Mouse (Mus musculus): Measurements from ENCODE around the gene Dnajc5g. TPM values are rescaled to one million over a fixed set of nuclear protein-coding genes. Genes with fewer than 3 reads are reported as not detected.

The Dnajc5g gene
- total RNA-seq, 2 experiments from 2014 or later = not detected

- Histone ChIP-seq H3K4me3 (no peak overlapping the region), H3K27ac (no peak overlapping the region)
- TF ChIP-seq CTCF (conservative IDR thresholded peaks at IDR 0.05) = no peak
- no peak for DNase-seq (ENCODE audit: low spot score in 2 of 2)
Observed at GRCm38 (mm10) chr5:31123481-31123880, 17.4 kb downstream of the Dnajc5g start.

- peak; percentile 62 for TF ChIP-seq CTCF (conservative IDR thresholded peaks at IDR 0.05)
- DNase-seq (ENCODE audit: low spot score in 2 of 2) = peak in 1 of 2 experiments; percentile 29
- no peak overlapping the region for H3K27ac ChIP-seq
- H3K4me3 ChIP-seq = no peak overlapping the region
Observed at GRCm38 (mm10) chr5:31126050-31126449, 20.0 kb downstream of the Dnajc5g start.

DNA sequence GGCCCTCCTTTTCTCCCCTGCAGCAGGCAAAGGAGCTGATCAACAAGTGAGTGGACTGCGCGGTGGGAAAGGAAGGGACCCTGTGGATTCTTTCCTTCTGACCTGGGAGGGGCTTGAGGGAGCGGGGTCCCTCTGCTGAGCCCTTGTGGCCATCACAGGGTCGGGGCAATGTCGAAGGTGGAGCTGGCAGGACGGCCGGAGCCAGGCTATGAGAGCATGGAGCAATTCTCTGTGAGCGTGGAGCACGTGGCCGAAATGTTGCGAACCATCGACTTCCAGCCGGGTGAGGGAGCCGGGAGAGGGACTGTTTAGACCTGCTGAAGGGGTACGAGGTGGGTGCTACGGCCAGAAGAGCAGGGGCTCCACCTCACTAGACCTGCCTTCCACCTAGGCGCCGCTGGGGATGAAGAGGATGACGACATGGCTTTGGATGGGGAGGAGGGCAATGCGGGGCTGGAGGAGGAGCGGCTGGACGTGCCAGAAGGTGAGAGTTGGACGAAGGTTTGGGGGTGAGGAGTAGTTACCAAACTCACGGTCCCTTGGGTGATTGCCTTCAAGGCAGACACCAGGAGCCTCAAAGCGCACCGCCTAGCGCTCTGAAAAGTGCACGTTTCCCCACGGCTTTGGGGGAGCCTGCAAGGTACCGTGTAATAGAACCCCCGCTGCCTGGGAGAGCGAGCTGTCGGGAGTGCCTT is 30.8 kb downstream of the Dnajc5g start:
- H3K27ac ChIP-seq = no peak overlapping the region
- peak; percentile 42 for TF ChIP-seq CTCF (conservative IDR thresholded peaks at IDR 0.05)
- peak overlapping the region; percentile 46 for H3K4me3 ChIP-seq
- no peak for DNase-seq (ENCODE audit: low spot score in 2 of 2)

GRCm38 (mm10) chr5:31137658-31138057 is 31.6 kb downstream of the Dnajc5g start:
- Histone ChIP-seq H3K4me3 (peak overlapping the region; percentile 46), H3K27ac (no peak overlapping the region)
- TF ChIP-seq CTCF (conservative IDR thresholded peaks at IDR 0.05) = no peak
- no peak for DNase-seq (ENCODE audit: low spot score in 2 of 2)

DNA sequence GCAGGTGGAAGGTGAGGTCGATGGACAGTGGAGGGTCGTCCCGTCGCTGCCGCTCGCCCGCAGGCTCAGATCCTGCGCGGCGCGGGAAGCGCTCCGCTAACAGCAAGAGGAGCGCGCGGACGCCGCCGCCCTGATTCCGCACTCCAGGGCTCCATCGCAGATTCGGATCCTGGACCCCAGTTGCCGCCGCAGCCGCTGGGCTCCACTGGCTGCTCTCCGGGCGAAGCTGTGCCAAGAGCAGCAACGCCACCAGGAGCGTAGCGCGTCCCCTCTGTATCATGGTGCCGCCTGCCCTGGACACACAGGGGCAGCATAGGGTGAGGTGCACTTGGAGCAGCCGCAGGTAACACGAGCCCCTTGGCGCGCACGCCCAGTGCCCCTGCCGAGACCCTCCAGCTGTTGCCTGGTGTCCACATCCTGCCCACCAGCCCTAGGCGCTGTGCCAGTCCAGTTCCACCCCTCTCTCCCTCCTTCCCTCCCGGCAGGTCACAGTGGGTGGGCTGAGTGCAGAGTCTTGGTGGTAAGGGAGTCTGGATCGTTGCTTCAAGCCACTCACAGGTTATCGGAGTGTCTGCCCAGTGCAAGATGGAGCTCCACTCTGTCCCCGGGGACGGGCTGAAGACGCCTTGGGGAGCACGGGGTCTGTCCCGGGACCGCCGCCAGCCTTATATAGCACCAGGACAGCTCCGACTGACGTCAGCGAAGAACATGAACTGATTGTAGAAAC is 32.3 kb downstream of the Dnajc5g start, which contains the start of gene Ucn:
Gene Ucn, minus strand, starts transcription at position 589 of the 727 bp plus-strand sequence.
- no peak for DNase-seq (ENCODE audit: low spot score in 2 of 2)
- H3K4me3 ChIP-seq = peak within 1 kb of the TSS; percentile 46
- TF ChIP-seq CTCF (conservative IDR thresholded peaks at IDR 0.05) = no peak
- no peak within 1 kb of the TSS for H3K27ac ChIP-seq

- no peak overlapping the region for H3K27ac ChIP-seq
- H3K4me3 ChIP-seq = no peak overlapping the region
- no peak for TF ChIP-seq CTCF (conservative IDR thresholded peaks at IDR 0.05)
- no peak for DNase-seq (ENCODE audit: low spot score in 2 of 2)
Observed at GRCm38 (mm10) chr5:31138968-31139425, 32.9 kb downstream of the Dnajc5g start.

- DNase-seq (ENCODE audit: low spot score in 2 of 2) = no peak
- TF ChIP-seq CTCF (conservative IDR thresholded peaks at IDR 0.05) = no peak
- H3K27ac ChIP-seq = no peak overlapping the region
- H3K4me3 ChIP-seq = no peak overlapping the region
Observed at GRCm38 (mm10) chr5:31149781-31150180, 43.7 kb downstream of the Dnajc5g start.

GRCm38 (mm10) chr5:31151746-31152145 is 45.7 kb downstream of the Dnajc5g start:
- DNase-seq (ENCODE audit: low spot score in 2 of 2) = no peak
- H3K27ac ChIP-seq = no peak overlapping the region
- peak; percentile 27 for TF ChIP-seq CTCF (conservative IDR thresholded peaks at IDR 0.05)
- no peak overlapping the region for H3K4me3 ChIP-seq

DNA sequence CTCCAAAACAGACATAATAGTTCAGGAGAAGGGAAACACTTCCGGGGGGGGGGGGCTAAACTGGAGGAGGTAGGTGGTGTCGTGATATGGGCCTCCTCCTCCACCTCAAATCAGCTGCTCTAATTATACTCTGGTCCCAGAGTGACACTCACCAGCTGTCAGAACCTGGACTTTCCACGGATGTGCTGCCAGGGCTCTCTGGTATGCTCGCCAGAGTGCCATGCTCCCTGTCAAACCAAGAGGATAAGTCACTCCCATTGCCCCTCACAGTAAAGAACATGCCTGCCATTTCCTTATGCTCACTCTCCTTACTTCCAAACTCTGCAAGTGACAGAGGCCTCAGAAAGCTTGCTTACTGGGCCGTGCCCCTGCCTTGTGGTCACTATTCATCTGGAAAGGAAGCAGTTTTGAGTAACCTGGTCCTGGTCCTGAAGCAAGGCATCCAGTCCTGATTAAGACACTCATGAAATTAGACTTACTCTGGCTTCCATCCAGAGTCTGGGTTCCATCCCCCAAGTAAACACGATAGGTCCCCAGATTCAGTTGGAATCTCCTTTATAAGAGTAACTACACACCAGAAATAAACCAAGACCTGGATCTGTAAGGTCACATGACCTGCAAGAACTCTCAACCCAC is 47.5 kb downstream of the Dnajc5g start:
- peak overlapping the region; percentile 94 for H3K27ac ChIP-seq
- peak in 1 of 2 experiments; percentile 30 for DNase-seq (ENCODE audit: low spot score in 2 of 2)
- H3K4me3 ChIP-seq = peak overlapping the region; percentile 83
- TF ChIP-seq CTCF (conservative IDR thresholded peaks at IDR 0.05) = no peak

DNA sequence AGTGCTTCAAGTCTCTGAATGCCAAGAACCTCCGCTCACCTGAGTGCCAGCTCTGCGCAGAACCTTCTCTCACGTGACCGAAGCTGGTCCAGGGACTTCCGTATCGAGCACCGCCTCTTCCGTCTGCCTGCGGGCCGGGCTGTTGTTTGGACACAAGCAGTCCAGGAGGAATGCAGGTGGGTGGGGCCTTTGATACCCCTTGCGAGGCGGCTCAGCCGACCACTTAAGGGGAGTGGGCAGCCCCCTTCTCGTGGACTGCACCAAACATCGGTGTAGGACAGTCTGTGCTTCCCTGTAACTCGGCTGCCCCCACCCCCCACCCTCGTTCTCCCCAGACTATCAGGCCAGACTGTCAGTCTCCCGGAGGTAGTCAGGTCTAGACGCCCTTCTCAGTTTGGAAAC is 48.1 kb downstream of the Dnajc5g start, which contains the start of gene Mpv17:
Gene Mpv17, minus strand, starts transcription at position 100 of the 402 bp plus-strand sequence.
- H3K4me3 ChIP-seq = peak within 1 kb of the TSS; percentile 83
- peak within 1 kb of the TSS; percentile 94 for H3K27ac ChIP-seq
- TF ChIP-seq CTCF (conservative IDR thresholded peaks at IDR 0.05) = no peak
- DNase-seq (ENCODE audit: low spot score in 2 of 2) = peak; percentile 76 to 82

Other genes starting within 250 kb of the Dnajc5g start
- 10 to 100 TPM; 60.8 to 63.2 TPM for gene Tmem214, start 238.3 kb upstream of the Dnajc5g start, total RNA-seq (2021)
- 10 to 100 TPM; 12.2 to 15.5 TPM for gene Agbl5, start 217.6 kb upstream of the Dnajc5g start, total RNA-seq (2021)
- 10 to 100 TPM; 91.5 to 93.8 TPM for gene Ost4, start 198.5 kb upstream of the Dnajc5g start, total RNA-seq (2021)
- gene Emilin1, start 192.9 kb upstream of the Dnajc5g start, total RNA-seq (2021) = 1 to 10 TPM; 2.0 TPM
- 10 to 100 TPM; 17.0 to 17.7 TPM for gene Khk, start 184.9 kb upstream of the Dnajc5g start, total RNA-seq (2021)
- gene Cgref1, start 160.7 kb upstream of the Dnajc5g start, total RNA-seq (2021) = 10 to 100 TPM; 15.5 to 16.7 TPM
- 100 to 1,000 TPM; 132 to 145 TPM for gene Preb, start 145.9 kb upstream of the Dnajc5g start, total RNA-seq (2021)
- under 1 TPM; 0.10 to 0.20 TPM for gene Tcf23, start 137.6 kb upstream of the Dnajc5g start, total RNA-seq (2021)
- 10 to 100 TPM; 73.4 to 78.8 TPM for gene Atraid, start 58.0 kb upstream of the Dnajc5g start, total RNA-seq (2021)
- 10 to 100 TPM; 15.0 to 16.1 TPM for gene Slc5a6, start 57.4 kb upstream of the Dnajc5g start, total RNA-seq (2021)
- 10 to 100 TPM; 17.1 to 21.6 TPM for gene Cad, start 51.5 kb upstream of the Dnajc5g start, total RNA-seq (2021)
- 10 to 100 TPM; 89.6 to 92.2 TPM for gene Slc30a3, start 2.0 kb downstream of the Dnajc5g start, total RNA-seq (2021)
- gene Trim54, start 10.4 kb downstream of the Dnajc5g start, total RNA-seq (2021) = not detected
- not detected for gene Ucn, start 32.5 kb downstream of the Dnajc5g start, total RNA-seq (2021)
- 10 to 100 TPM; 58.8 to 61.3 TPM for gene Mpv17, start 48.0 kb downstream of the Dnajc5g start, total RNA-seq (2021)
- 1 to 10 TPM; 3.5 to 4.0 TPM for gene Gm29609, start 73.6 kb downstream of the Dnajc5g start, total RNA-seq (2021)
- gene Gtf3c2, start 73.9 kb downstream of the Dnajc5g start, total RNA-seq (2021) = 10 to 100 TPM; 63.1 to 67.8 TPM
- gene Snx17, start 86.9 kb downstream of the Dnajc5g start, total RNA-seq (2021) = 10 to 100 TPM; 80.9 to 81.5 TPM
- 10 to 100 TPM; 39.6 to 54.0 TPM for gene Eif2b4, start 87.1 kb downstream of the Dnajc5g start, total RNA-seq (2021)
- gene Zfp513, start 96.0 kb downstream of the Dnajc5g start, total RNA-seq (2021) = 10 to 100 TPM; 29.3 to 29.5 TPM
- 10 to 100 TPM; 71.3 to 74.8 TPM for gene Ppm1g, start 114.4 kb downstream of the Dnajc5g start, total RNA-seq (2021)
- 10 to 100 TPM; 81.2 to 89.4 TPM for gene Nrbp1, start 134.6 kb downstream of the Dnajc5g start, total RNA-seq (2021)
- gene Gm9970, start 134.9 kb downstream of the Dnajc5g start, total RNA-seq (2021) = under 1 TPM in 1 of 2 experiments, not detected in 1; 0.74 TPM
- gene Krtcap3, start 145.4 kb downstream of the Dnajc5g start, total RNA-seq (2021) = 1 to 10 TPM; 3.2 to 4.0 TPM
- 10 to 100 TPM; 80.9 to 96.8 TPM for gene Ift172, start 184.8 kb downstream of the Dnajc5g start, total RNA-seq (2021)
- 100 to 1,000 TPM; 180 to 215 TPM for gene Fndc4, start 189.8 kb downstream of the Dnajc5g start, total RNA-seq (2021)
- not detected for gene Gckr, start 191.2 kb downstream of the Dnajc5g start, total RNA-seq (2021)